Mouse (Mus musculus): ENCODE data around the gene Il15ra. TPM values are rescaled to one million over a fixed set of nuclear protein-coding genes. Genes with fewer than 3 reads are reported as not detected.

Gene Il15ra
- 0.05 TPM in 1 of 2 replicates, not detected in the other for polyA plus RNA-seq (2012)

DNA sequence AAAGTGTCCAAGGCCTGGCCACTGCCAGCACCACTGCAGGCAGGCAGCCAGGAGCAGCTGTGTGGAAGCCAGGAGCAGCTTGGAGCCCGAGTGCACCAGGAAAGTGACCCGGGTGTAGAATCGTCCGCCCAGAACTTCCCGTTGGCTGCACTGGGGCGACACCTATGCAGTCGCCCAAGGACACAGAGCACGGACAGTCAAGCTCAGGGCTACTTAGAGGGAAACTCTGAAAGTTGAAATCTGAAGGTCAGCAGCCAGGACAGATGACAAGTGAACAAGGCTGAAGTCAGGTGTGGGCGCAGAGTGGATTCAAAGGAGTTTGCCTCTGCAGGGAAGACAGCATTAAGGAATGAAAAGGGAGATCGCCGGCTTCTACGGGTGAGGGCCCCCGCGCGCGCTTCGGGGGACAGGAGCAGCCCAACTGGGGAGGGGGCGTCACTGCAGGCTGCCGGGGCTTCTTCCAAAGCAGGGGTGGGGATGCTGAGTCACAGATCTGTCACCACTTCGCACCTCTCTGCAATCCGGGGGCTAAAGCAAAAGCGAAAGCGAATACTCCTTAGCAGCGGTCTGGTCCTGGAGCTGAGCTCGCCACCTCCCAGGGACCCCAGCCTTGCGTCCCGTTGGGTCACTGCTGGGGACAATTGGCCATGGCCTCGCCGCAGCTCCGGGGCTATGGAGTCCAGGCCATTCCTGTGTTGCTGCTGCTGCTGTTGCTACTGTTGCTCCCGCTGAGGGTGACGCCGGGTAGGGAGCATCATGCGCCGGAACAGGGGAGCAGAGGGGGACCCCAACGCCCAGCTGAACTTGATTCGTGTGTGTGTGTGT is at the start of gene Il15ra:
TSS of gene Il15ra (plus strand) at position 90 of the 825 bp plus-strand sequence.
- Histone ChIP-seq H3K9me3 (ENCODE audit: control insufficient read depth, low read length) (no peaks in the 10 kb centered on the region), H3K4me1 (ENCODE audit: control insufficient read depth) (peaks cover 20% of the 10 kb centered on the region), H3K36me3 (ENCODE audit: control insufficient read depth) (no peaks in the 10 kb centered on the region), H3K4me3 (replicated peaks) (peak within 1 kb of the TSS; percentile 71), H3K27me3 (ENCODE audit: control insufficient read depth) (peaks cover 22% of the 10 kb centered on the region)
- TF ChIP-seq TAL1 (IDR thresholded peaks at IDR 0.05; ENCODE audit: low read length), result no peak
- TF ChIP-seq GATA1 (IDR thresholded peaks at IDR 0.05; ENCODE audit: low read length), result no peak

DNA sequence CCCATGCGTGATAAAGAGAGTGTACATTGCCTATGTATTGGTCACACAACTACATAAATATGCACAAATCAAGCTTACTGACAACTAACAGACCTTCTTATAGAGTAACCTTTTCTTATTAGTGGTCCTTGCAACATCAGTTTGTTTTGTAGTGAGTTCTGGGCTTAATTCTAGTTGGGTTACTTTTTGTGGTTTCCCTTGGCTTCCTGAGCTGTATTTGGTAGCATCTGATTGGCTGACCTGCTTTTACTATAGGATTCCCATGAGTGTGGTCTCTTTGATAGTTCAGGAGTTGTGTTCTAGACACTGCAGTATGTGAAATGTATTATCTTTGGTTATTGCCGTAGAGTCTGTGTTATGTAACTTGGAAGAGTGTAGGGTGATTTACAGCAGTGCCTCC is 47.5 kb upstream of the Il15ra start:
- no peaks in the 10 kb centered on the region for H3K9me3 ChIP-seq (ENCODE audit: control insufficient read depth, low read length)
- no peaks in the 10 kb centered on the region for H3K4me1 ChIP-seq (ENCODE audit: control insufficient read depth)
- no peaks in the 10 kb centered on the region for H3K36me3 ChIP-seq (ENCODE audit: control insufficient read depth)
- no peak overlapping the region for H3K4me3 ChIP-seq (replicated peaks)
- no peak for TF ChIP-seq TAL1 (IDR thresholded peaks at IDR 0.05; ENCODE audit: low read length)
- TF ChIP-seq GATA1 (IDR thresholded peaks at IDR 0.05; ENCODE audit: low read length), result no peak
- H3K27me3 ChIP-seq (ENCODE audit: control insufficient read depth), result no peaks in the 10 kb centered on the region

DNA sequence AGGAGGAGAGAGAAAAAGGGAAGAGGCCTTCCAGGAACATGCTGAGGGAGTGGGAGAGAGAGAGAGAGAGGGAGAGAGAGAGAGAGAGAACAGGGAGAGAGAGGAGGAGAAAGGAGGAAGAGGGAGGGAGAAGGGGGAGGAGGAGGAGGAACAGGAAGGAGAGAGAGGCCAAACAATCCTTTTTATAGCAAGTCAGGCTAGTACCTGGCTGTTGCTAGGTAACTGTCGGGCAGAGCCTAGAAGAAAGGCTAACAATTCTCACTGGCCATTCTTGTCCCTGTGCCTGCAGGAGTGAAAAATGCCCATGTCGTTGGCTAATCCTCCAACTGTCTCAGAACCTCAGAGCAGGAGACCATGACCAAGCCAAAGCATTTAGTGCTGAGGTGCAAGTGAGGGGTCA is 45.8 kb upstream of the Il15ra start:
- H3K36me3 ChIP-seq (ENCODE audit: control insufficient read depth), result no peaks in the 10 kb centered on the region
- H3K27me3 ChIP-seq (ENCODE audit: control insufficient read depth), result no peaks in the 10 kb centered on the region
- TF ChIP-seq GATA1 (IDR thresholded peaks at IDR 0.05; ENCODE audit: low read length) (no peak), TAL1 (IDR thresholded peaks at IDR 0.05; ENCODE audit: low read length) (no peak)
- no peaks in the 10 kb centered on the region for H3K9me3 ChIP-seq (ENCODE audit: control insufficient read depth, low read length)
- H3K4me3 ChIP-seq (replicated peaks), result no peak overlapping the region
- no peaks in the 10 kb centered on the region for H3K4me1 ChIP-seq (ENCODE audit: control insufficient read depth)

DNA sequence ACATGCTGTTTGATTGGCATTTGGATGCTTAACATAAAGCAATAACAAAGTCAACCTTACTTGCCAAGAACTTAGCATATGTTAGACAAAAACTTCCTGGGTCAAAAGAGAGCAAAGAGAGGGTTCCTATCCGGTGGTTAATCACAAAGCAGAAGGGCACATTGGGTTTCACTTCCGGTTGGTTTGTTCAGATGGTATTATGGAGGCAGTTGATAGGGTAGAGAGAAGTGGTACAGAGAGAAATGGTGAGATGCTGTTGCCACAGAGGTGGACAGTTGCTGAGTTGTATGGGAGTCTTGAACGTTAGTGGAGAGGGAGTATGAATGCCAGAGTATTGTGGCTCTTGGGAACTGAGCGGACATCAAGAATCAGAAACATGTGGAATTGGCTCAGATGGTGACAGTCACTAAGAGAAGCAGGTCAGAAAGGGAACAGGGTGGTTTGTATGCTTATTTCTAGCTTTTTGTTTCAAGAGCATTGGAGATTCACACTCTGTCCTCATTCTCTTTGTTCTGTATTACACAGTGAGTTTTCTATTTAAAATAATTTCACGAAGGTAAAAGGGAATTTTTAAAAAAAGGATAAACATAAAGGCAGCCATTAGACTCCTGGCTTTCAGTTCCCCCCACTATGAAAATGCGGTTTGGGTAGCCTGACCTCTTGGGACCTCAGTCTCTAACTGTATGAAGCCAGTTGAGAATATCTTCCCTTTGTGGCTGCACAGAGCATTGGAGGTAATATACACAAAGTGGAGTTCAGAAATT is 42.8 kb upstream of the Il15ra start:
- no peaks in the 10 kb centered on the region; the same call in 1 of the 2 replicates for H3K4me1 ChIP-seq (ENCODE audit: control insufficient read depth)
- H3K27me3 ChIP-seq (ENCODE audit: control insufficient read depth), result no peaks in the 10 kb centered on the region
- TF ChIP-seq GATA1 (IDR thresholded peaks at IDR 0.05; ENCODE audit: low read length), result no peak
- TF ChIP-seq TAL1 (IDR thresholded peaks at IDR 0.05; ENCODE audit: low read length), result no peak
- H3K4me3 ChIP-seq (replicated peaks), result no peak overlapping the region
- no peaks in the 10 kb centered on the region for H3K9me3 ChIP-seq (ENCODE audit: control insufficient read depth, low read length)
- no peaks in the 10 kb centered on the region for H3K36me3 ChIP-seq (ENCODE audit: control insufficient read depth)

DNA sequence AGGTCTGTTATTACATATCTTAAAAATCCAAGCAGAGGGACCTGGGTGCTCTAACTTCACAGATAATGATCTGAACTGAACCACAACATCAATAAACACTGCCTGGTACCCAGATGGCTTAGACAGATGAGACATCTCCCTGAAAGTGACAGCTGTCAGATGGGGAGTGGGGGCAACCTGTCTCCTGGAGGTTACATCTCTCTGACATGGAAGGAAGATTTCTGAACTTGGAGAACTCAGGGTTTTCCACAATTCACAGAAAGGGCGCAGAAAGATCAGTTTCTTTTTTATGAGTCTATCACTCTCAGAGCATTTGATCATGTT is 42.2 kb upstream of the Il15ra start:
- no peaks in the 10 kb centered on the region for H3K27me3 ChIP-seq (ENCODE audit: control insufficient read depth)
- no peak overlapping the region for H3K4me3 ChIP-seq (replicated peaks)
- no peaks in the 10 kb centered on the region; the same call in 1 of the 2 replicates for H3K4me1 ChIP-seq (ENCODE audit: control insufficient read depth)
- no peaks in the 10 kb centered on the region for H3K9me3 ChIP-seq (ENCODE audit: control insufficient read depth, low read length)
- TF ChIP-seq GATA1 (IDR thresholded peaks at IDR 0.05; ENCODE audit: low read length), result no peak
- no peak for TF ChIP-seq TAL1 (IDR thresholded peaks at IDR 0.05; ENCODE audit: low read length)
- H3K36me3 ChIP-seq (ENCODE audit: control insufficient read depth), result no peaks in the 10 kb centered on the region

DNA sequence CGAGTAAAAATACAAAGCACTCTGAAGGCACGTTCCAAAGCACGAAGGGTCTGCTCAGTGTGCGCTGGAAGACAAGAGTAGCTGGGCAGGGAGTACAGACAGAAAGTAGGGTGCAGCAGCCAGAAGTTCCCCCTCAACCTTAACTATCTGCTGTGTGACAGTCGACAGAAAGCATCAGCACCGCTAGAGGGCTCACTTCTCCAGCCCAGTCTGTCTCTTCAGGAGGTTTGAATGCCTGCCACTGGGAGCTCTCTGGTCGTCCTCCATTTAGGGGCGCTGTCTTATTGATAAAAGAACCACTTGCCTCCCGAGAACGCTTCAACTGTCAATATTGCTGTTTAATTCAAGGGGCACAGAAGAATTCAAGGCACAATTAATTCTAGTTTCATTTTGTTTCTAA is 41.1 kb upstream of the Il15ra start:
- Histone ChIP-seq H3K27me3 (ENCODE audit: control insufficient read depth) (no peaks in the 10 kb centered on the region), H3K4me1 (ENCODE audit: control insufficient read depth) (no peaks in the 10 kb centered on the region; the same call in 1 of the 2 replicates), H3K9me3 (ENCODE audit: control insufficient read depth, low read length) (no peaks in the 10 kb centered on the region), H3K4me3 (replicated peaks) (no peak overlapping the region), H3K36me3 (ENCODE audit: control insufficient read depth) (no peaks in the 10 kb centered on the region)
- TF ChIP-seq GATA1 (IDR thresholded peaks at IDR 0.05; ENCODE audit: low read length), result no peak
- TF ChIP-seq TAL1 (IDR thresholded peaks at IDR 0.05; ENCODE audit: low read length), result no peak

DNA sequence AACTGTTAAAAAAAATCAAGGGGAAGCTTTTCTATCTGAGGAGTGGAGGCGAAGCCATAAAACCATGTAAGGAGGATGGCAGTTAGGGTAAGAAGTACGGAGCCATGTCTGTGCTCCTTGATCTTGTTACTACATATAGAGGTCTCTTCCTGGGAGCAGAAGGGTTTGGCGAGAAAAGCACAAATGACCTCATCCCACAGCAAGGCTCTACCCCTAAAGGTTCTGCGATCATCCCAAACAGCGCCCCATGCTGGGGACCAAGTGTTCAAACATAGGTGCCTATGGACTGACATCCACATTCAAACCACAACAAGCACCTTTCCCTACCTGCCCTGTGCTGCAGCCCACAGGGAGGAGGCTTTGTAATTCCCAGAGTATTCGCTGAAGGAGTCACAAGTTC is 40.7 kb upstream of the Il15ra start:
- H3K4me3 ChIP-seq (replicated peaks), result no peak overlapping the region
- H3K27me3 ChIP-seq (ENCODE audit: control insufficient read depth), result no peaks in the 10 kb centered on the region
- no peaks in the 10 kb centered on the region for H3K36me3 ChIP-seq (ENCODE audit: control insufficient read depth)
- H3K9me3 ChIP-seq (ENCODE audit: control insufficient read depth, low read length), result no peaks in the 10 kb centered on the region
- no peaks in the 10 kb centered on the region; the same call in 1 of the 2 replicates for H3K4me1 ChIP-seq (ENCODE audit: control insufficient read depth)
- TF ChIP-seq TAL1 (IDR thresholded peaks at IDR 0.05; ENCODE audit: low read length) (no peak), GATA1 (IDR thresholded peaks at IDR 0.05; ENCODE audit: low read length) (no peak)

DNA sequence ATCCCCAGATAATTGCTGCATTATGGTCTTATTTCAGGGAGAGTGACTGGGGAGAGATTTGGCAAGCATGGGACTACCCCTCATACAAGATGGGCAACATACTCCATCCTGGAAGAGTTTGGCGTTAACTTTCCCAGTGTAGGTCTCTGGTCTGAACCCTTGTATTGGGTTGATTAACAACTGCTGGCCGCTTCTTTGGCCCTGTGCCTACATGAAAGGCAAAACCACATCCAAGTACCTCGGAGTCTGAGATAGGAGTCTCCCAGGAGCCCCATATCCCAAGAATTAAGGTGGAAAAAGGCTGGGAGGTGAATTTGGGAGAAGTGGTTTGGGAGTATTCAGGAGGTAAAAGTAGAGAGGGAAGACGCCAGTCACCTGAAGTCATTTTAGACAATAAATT is 40.3 kb upstream of the Il15ra start:
- Histone ChIP-seq H3K27me3 (ENCODE audit: control insufficient read depth) (no peaks in the 10 kb centered on the region), H3K4me1 (ENCODE audit: control insufficient read depth) (no peaks in the 10 kb centered on the region; the same call in 1 of the 2 replicates), H3K36me3 (ENCODE audit: control insufficient read depth) (no peaks in the 10 kb centered on the region), H3K4me3 (replicated peaks) (no peak overlapping the region), H3K9me3 (ENCODE audit: control insufficient read depth, low read length) (no peaks in the 10 kb centered on the region)
- no peak for TF ChIP-seq TAL1 (IDR thresholded peaks at IDR 0.05; ENCODE audit: low read length)
- no peak for TF ChIP-seq GATA1 (IDR thresholded peaks at IDR 0.05; ENCODE audit: low read length)

DNA sequence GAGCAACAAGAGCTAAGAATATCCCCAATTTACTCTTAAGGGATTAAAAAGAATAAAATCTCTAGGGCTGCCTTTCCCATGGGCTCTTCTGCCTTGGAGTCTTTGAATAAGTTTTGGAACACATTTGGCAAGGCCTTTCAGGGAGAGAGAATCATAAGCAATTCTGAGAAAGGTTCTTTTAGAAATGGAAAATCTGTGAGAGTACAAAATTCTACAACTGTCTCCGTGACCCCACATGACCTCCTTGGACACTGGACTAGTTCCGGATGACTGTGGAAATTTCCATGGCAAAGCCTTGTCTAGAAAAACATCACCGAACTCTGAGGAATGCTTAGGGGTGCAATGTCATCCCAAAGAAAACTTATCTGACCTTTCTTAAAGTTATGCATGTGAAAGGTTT is 39.8 kb upstream of the Il15ra start:
- Histone ChIP-seq H3K27me3 (ENCODE audit: control insufficient read depth) (no peaks in the 10 kb centered on the region), H3K4me3 (replicated peaks) (no peak overlapping the region), H3K4me1 (ENCODE audit: control insufficient read depth) (no peaks in the 10 kb centered on the region; the same call in 1 of the 2 replicates), H3K9me3 (ENCODE audit: control insufficient read depth, low read length) (no peaks in the 10 kb centered on the region), H3K36me3 (ENCODE audit: control insufficient read depth) (no peaks in the 10 kb centered on the region)
- TF ChIP-seq TAL1 (IDR thresholded peaks at IDR 0.05; ENCODE audit: low read length), result no peak
- TF ChIP-seq GATA1 (IDR thresholded peaks at IDR 0.05; ENCODE audit: low read length), result no peak

All from erythroblast, embryonic 14.5 days (primary cell).